Mouse (Mus musculus) liver, embryonic 14.5 days (tissue): ENCODE measurements around the gene Slc25a48. TPM values are rescaled to one million over a fixed set of nuclear protein-coding genes. Genes with fewer than 3 reads are reported as not detected.

ENCODE experiments used
- ATAC-seq: fragments of 200-750 bp; cut with Nextera tagmentation; 2 replicates; pipeline ENCODE4 v1.8.0; 2017; ENCODE audit warnings: moderate number of reproducible peaks, mild to moderate bottlenecking, moderate library complexity; ENCODE audit not compliant: insufficient read depth
- DNase-seq, 3 experiments: peaks; one replicate each; pipeline ENCODE4 v3.0.0-alpha.2; 2012 to 2013; ENCODE audit warnings: low read depth in 3 of 3, low spot score in 3 of 3
- H3K27ac ChIP-seq: fragments of 300-500 bp; sonication (generic); 2 replicates; pipeline ENCODE4 v1.5.1; 2014; ENCODE audit warnings: moderate library complexity, mild to moderate bottlenecking, control low read depth, inconsistent platforms
- H3K27me3 ChIP-seq: fragments of 300-500 bp; sonication (generic); 2 replicates; pipeline ENCODE4 v1.6.1; 2014; ENCODE audit warnings: mild to moderate bottlenecking, low read length, moderate library complexity; ENCODE audit not compliant: control insufficient read depth, insufficient read depth
- H3K36me3 ChIP-seq: fragments of 300-500 bp; sonication (generic); replicated peaks from 2 replicates; pipeline ENCODE4 v1.6.1; 2014; ENCODE audit warnings: low read depth; ENCODE audit not compliant: control insufficient read depth, insufficient read depth
- H3K4me1 ChIP-seq, 2 experiments: fragments of 200-500 bp in 1 of 2; fragments of 300-500 bp in 1 of 2; sonication (generic) in 1 of 2; replicated peaks; 2 replicates each; pipeline ENCODE4 v1.6.1; 2012 to 2014; ENCODE audit warnings: antibody characterized with exemption in 1 of 2, inconsistent platforms in 1 of 2, low read length in 1 of 2; ENCODE audit not compliant: control insufficient read depth in 2 of 2, insufficient read depth in 2 of 2
- H3K4me2 ChIP-seq: fragments of 300-500 bp; sonication (generic); 2 replicates; pipeline ENCODE4 v1.6.1; 2014; ENCODE audit warnings: low read depth, mild to moderate bottlenecking, control low read depth, moderate library complexity
- H3K4me3 ChIP-seq, 2 experiments: fragments of 200-500 bp in 1 of 2; fragments of 300-500 bp in 1 of 2; sonication (generic) in 1 of 2; 2 replicates each; pipeline ENCODE4 v1.5.1; 2012 to 2014; ENCODE audit warnings: low read depth in 2 of 2, low read length in 2 of 2, mild to moderate bottlenecking in 2 of 2, control low read depth in 1 of 2, inconsistent platforms in 1 of 2, moderate library complexity in 1 of 2; ENCODE audit not compliant: insufficient read depth in 1 of 2
- H3K9ac ChIP-seq: fragments of 300-500 bp; sonication (generic); replicated peaks from 2 replicates; pipeline ENCODE4 v1.6.1; 2014; ENCODE audit warnings: mild to moderate bottlenecking, control low read depth, moderate library complexity
- H3K9me3 ChIP-seq: fragments of 300-500 bp; sonication (generic); 2 replicates; pipeline ENCODE4 v1.6.1; 2016; ENCODE audit warnings: low read length, mixed read lengths; ENCODE audit not compliant: control insufficient read depth
- CTCF ChIP-seq: IDR thresholded peaks from 2 replicates; pipeline ENCODE4 v1.5.1; 2016; ENCODE audit warnings: antibody characterized with exemption, low read depth, control low read depth
- EP300 ChIP-seq: IDR thresholded peaks from 2 replicates; pipeline ENCODE4 v1.6.1; 2016; ENCODE audit warnings: antibody characterized with exemption, low read depth
- WGBS: fragments of 180-500 bp; shearing (Covaris S2); extraction: QIAGEN DNeasy Blood & Tissue Kit; methylation state at CpG from one replicate; pipeline ENCODE4 v1.1.7; 2014; ENCODE audit not compliant: insufficient replicate concordance; 5-methylcytosine and 5-hydroxymethylcytosine counted together
- polyA plus RNA-seq, 2 experiments: library from polyadenylated mRNA; depleted of rRNA in 1 of 2; stranded (reverse) in 1 of 2; unstranded in 1 of 2; fragments of >200 nt; fragmentation: Nextera tagmentation in 1 of 2; extraction: Ambion mirVana in 1 of 2; gene quantifications; 2 replicates each; pipeline versions ENCODE4 v1.2.1 to v1.2.3; 2012 to 2014

Gene Slc25a48
- polyA plus RNA-seq (2012; rRNA removed): 0.67 and 0.74 TPM in 2 replicates
- polyA plus RNA-seq (2014; fragmentation: Nextera tagmentation; extraction: Ambion mirVana): 0.63 and 0.81 TPM in 2 replicates

- WGBS: 3% methylated on average over 51 of the region's 51 CpGs
- Histone ChIP-seq H3K4me1 (no peaks in the 10 kb centered on the region), H3K27me3 (peaks cover 11% of the 10 kb centered on the region), H3K9me3 (no peaks in the 10 kb centered on the region), H3K36me3 (no peaks in the 10 kb centered on the region), H3K27ac (no peak within 1 kb of the TSS), H3K4me2 (peak within 1 kb of the TSS; percentile 31; the same call in 1 of the 2 replicates), H3K4me3 (peak within 1 kb of the TSS; percentile 41 to 42), H3K9ac (no peak within 1 kb of the TSS)
- no peak for TF ChIP-seq CTCF
- DNase-seq (peak in 1 of 3 experiments; percentile 9), ATAC-seq (peak; percentile 60; the same call in 1 of the 2 replicates)
Measured at GRCm38 (mm10) chr13:56438211-56439075, at the start of gene Slc25a48. Gene Slc25a48, plus strand, starts transcription at chr13:56438355.

GRCm38 (mm10) chr13:56397572-56397971, 40.6 kb upstream of the Slc25a48 start:
- Histone ChIP-seq H3K4me1 (no peaks in the 10 kb centered on the region), H3K4me3 (no peak overlapping the region), H3K9me3 (no peaks in the 10 kb centered on the region), H3K27ac (no peak overlapping the region), H3K9ac (no peak overlapping the region), H3K4me2 (no peak overlapping the region), H3K27me3 (no peaks in the 10 kb centered on the region), H3K36me3 (no peaks in the 10 kb centered on the region)
- DNase-seq: no peak
- WGBS: 36% methylated on average over 5 of the region's 5 CpGs
- TF ChIP-seq EP300 (no peak), CTCF (no peak)
- no peak for ATAC-seq

GRCm38 (mm10) chr13:56401186-56401585, 37.0 kb upstream of the Slc25a48 start:
- H3K4me1 ChIP-seq: no peaks in the 10 kb centered on the region
- no peak overlapping the region for H3K9ac ChIP-seq
- no peak overlapping the region for H3K4me3 ChIP-seq
- no peaks in the 10 kb centered on the region for H3K36me3 ChIP-seq
- H3K9me3 ChIP-seq: no peaks in the 10 kb centered on the region
- no peak overlapping the region for H3K27ac ChIP-seq
- H3K4me2 ChIP-seq: no peak overlapping the region
- TF ChIP-seq CTCF (no peak), EP300 (no peak)
- 48% methylated on average over 4 of the region's 4 CpGs for WGBS
- ATAC-seq: no peak
- DNase-seq: no peak
- no peaks in the 10 kb centered on the region for H3K27me3 ChIP-seq

GRCm38 (mm10) chr13:56403381-56404086, 34.6 kb upstream of the Slc25a48 start:
- no peaks in the 10 kb centered on the region for H3K36me3 ChIP-seq
- H3K4me1 ChIP-seq: no peaks in the 10 kb centered on the region
- no peak overlapping the region for H3K27ac ChIP-seq
- no peak overlapping the region for H3K4me2 ChIP-seq
- WGBS: 64% methylated on average over 8 of the region's 8 CpGs
- H3K9me3 ChIP-seq: no peaks in the 10 kb centered on the region
- ATAC-seq (no peak), DNase-seq (no peak)
- H3K4me3 ChIP-seq: no peak overlapping the region
- no peaks in the 10 kb centered on the region for H3K27me3 ChIP-seq
- no peak for TF ChIP-seq CTCF
- TF ChIP-seq EP300: no peak
- H3K9ac ChIP-seq: no peak overlapping the region

- Histone ChIP-seq H3K4me3 (no peak overlapping the region), H3K36me3 (no peaks in the 10 kb centered on the region), H3K27ac (no peak overlapping the region), H3K9me3 (no peaks in the 10 kb centered on the region), H3K4me2 (no peak overlapping the region), H3K9ac (no peak overlapping the region), H3K27me3 (no peaks in the 10 kb centered on the region), H3K4me1 (no peaks in the 10 kb centered on the region)
- TF ChIP-seq CTCF (no peak), EP300 (no peak)
- no peak for DNase-seq
- 48% methylated on average over 6 of the region's 6 CpGs for WGBS
- no peak for ATAC-seq
Measured at GRCm38 (mm10) chr13:56404511-56405140, 33.5 kb upstream of the Slc25a48 start.
